Mouse (Mus musculus): Measurements from ENCODE around the gene Hsh2d.

Gene Hsh2d

GRCm38 (mm10) chr8:72187793-72188331 lies 1.6 kb upstream of the Hsh2d start:
- no peak for DNase-seq (ENCODE audit: low spot score)

- no peak for DNase-seq (ENCODE audit: low spot score)
These were observed 739 bp downstream of the Hsh2d start for GRCm38 (mm10) chr8:72190215-72190539.

GRCm38 (mm10) chr8:72192065-72192464 lies 2.6 kb downstream of the Hsh2d start:
- no peak for DNase-seq (ENCODE audit: low spot score)

GRCm38 (mm10) chr8:72197997-72198396 lies 8.6 kb downstream of the Hsh2d start:
- no peak for DNase-seq (ENCODE audit: low spot score)

GRCm38 (mm10) chr8:72208582-72208981 lies 19.1 kb downstream of the Hsh2d start:
- DNase-seq (ENCODE audit: low spot score), result no peak

- DNase-seq (ENCODE audit: low spot score), result no peak
These were observed 20.8 kb downstream of the Hsh2d start for GRCm38 (mm10) chr8:72210222-72210621.

GRCm38 (mm10) chr8:72210710-72211109 lies 21.3 kb downstream of the Hsh2d start:
- DNase-seq (ENCODE audit: low spot score), result no peak

- DNase-seq (ENCODE audit: low spot score), result no peak
These were observed 22.4 kb downstream of the Hsh2d start for GRCm38 (mm10) chr8:72211846-72212245.

GRCm38 (mm10) chr8:72212751-72213150 lies 23.3 kb downstream of the Hsh2d start, which contains the start of gene Cib3:
Cib3 (minus strand) TSS chr8:72212837.
- DNase-seq (ENCODE audit: low spot score), result no peak

- no peak for DNase-seq (ENCODE audit: low spot score)
These were observed 24.1 kb downstream of the Hsh2d start, which contains the start of gene Gm11034 for GRCm38 (mm10) chr8:72213536-72213935. Gm11034 (minus strand) TSS chr8:72213636.

GRCm38 (mm10) chr8:72215060-72215459 lies 25.6 kb downstream of the Hsh2d start:
- no peak for DNase-seq (ENCODE audit: low spot score)

- no peak for DNase-seq (ENCODE audit: low spot score)
These were observed 26.4 kb downstream of the Hsh2d start for GRCm38 (mm10) chr8:72215871-72216270.

- no peak for DNase-seq (ENCODE audit: low spot score)
These were observed 29.5 kb downstream of the Hsh2d start for GRCm38 (mm10) chr8:72218781-72219540.

GRCm38 (mm10) chr8:72219541-72220363 lies 30.3 kb downstream of the Hsh2d start, which contains the start of gene Fam32a:
Fam32a (plus strand) TSS chr8:72219730.
- DNase-seq (ENCODE audit: low spot score), result peak; percentile 96

GRCm38 (mm10) chr8:72220758-72221157 lies 31.3 kb downstream of the Hsh2d start:
- DNase-seq (ENCODE audit: low spot score), result no peak

- no peak for DNase-seq (ENCODE audit: low spot score)
These were observed 33.2 kb downstream of the Hsh2d start for GRCm38 (mm10) chr8:72222656-72223055.

GRCm38 (mm10) chr8:72239499-72240402 lies 50.3 kb downstream of the Hsh2d start, which contains the start of gene Ap1m1:
Ap1m1 (plus strand) TSS chr8:72240018.
- DNase-seq (ENCODE audit: low spot score), result peak; percentile 99

GRCm38 (mm10) chr8:72240403-72240763 lies 50.9 kb downstream of the Hsh2d start:
- no peak for DNase-seq (ENCODE audit: low spot score)

- no peak for DNase-seq (ENCODE audit: low spot score)
These were observed 51.5 kb downstream of the Hsh2d start for GRCm38 (mm10) chr8:72240951-72241350.

- DNase-seq (ENCODE audit: low spot score), result no peak
These were observed 52.8 kb downstream of the Hsh2d start for GRCm38 (mm10) chr8:72242226-72242625.

GRCm38 (mm10) chr8:72244610-72245009 lies 55.2 kb downstream of the Hsh2d start:
- no peak for DNase-seq (ENCODE audit: low spot score)
